Mouse (Mus musculus) lung, embryonic 14.5 days (tissue): ENCODE data around the gene Gorasp2. TPM values are rescaled to one million over a fixed set of nuclear protein-coding genes. Genes with fewer than 3 reads are reported as not detected.

Experiments
- ATAC-seq: fragments of 200-750 bp; cut with Nextera tagmentation; 2 replicates; pipeline ENCODE4 v1.8.0; 2017; ENCODE audit warnings: mild to moderate bottlenecking, moderate TSS enrichment, moderate library complexity; ENCODE audit not compliant: insufficient read depth
- DNase-seq: peaks from one replicate; pipeline ENCODE4 v3.0.0-alpha.2; 2015
- H3K27ac ChIP-seq: fragments of 300-500 bp; sonication (generic); 2 replicates; pipeline ENCODE4 v1.5.1; 2014; ENCODE audit warnings: low read depth, mild to moderate bottlenecking, moderate library complexity
- H3K27me3 ChIP-seq: fragments of 300-500 bp; sonication (generic); 2 replicates; pipeline ENCODE4 v1.6.1; 2014; ENCODE audit warnings: low read length, control low read depth; ENCODE audit not compliant: insufficient read depth
- H3K36me3 ChIP-seq: fragments of 300-500 bp; sonication (generic); 2 replicates; pipeline ENCODE4 v1.6.1; 2014; ENCODE audit warnings: control low read depth; ENCODE audit not compliant: insufficient read depth
- H3K4me1 ChIP-seq: fragments of 300-500 bp; sonication (generic); 2 replicates; pipeline ENCODE4 v1.6.1; 2014; ENCODE audit warnings: antibody characterized with exemption, control low read depth; ENCODE audit not compliant: insufficient read depth
- H3K4me2 ChIP-seq: fragments of 300-500 bp; sonication (generic); 2 replicates; pipeline ENCODE4 v1.6.1; 2014; ENCODE audit warnings: mild to moderate bottlenecking
- H3K4me3 ChIP-seq: fragments of 300-500 bp; sonication (generic); 2 replicates; pipeline ENCODE4 v1.5.1; 2014; ENCODE audit warnings: low read depth, low read length
- H3K9ac ChIP-seq: fragments of 300-500 bp; sonication (generic); 2 replicates; pipeline ENCODE4 v1.6.1; 2014
- H3K9me3 ChIP-seq: fragments of 300-500 bp; sonication (generic); 2 replicates; pipeline ENCODE4 v1.6.1; 2016; ENCODE audit warnings: low read depth, low read length, control low read depth
- CTCF ChIP-seq: IDR thresholded peaks from 2 replicates; pipeline ENCODE4 v1.5.1; 2016; ENCODE audit warnings: antibody characterized with exemption, low read depth
- WGBS: fragments of 180-500 bp; shearing (Covaris S2); extraction: QIAGEN DNeasy Blood & Tissue Kit; methylation state at CpG from one replicate; pipeline ENCODE4 v1.1.7; 2014; 5-methylcytosine and 5-hydroxymethylcytosine counted together
- polyA plus RNA-seq: library from polyadenylated mRNA; unstranded; fragments of >200 nt; fragmentation: Nextera tagmentation; extraction: Ambion mirVana; gene quantifications from 2 replicates; pipeline ENCODE4 v1.2.1, GENCODE M21; 2014

Gorasp2 gene
- polyA plus RNA-seq, 1 experiment from 2014 or later, result 208 TPM

- H3K4me2 ChIP-seq, result no peak overlapping the region
- DNase-seq, result no peak
- H3K36me3 ChIP-seq, result peaks cover 33% of the 10 kb centered on the region
- no peaks in the 10 kb centered on the region for H3K4me1 ChIP-seq
- H3K27me3 ChIP-seq, result no peaks in the 10 kb centered on the region
- H3K27ac ChIP-seq, result no peak overlapping the region
- TF ChIP-seq CTCF, result no peak
- no peak overlapping the region for H3K4me3 ChIP-seq
- 67% methylated on average over 13 of the region's 13 CpGs for WGBS
- H3K9me3 ChIP-seq, result no peaks in the 10 kb centered on the region
- no peak for ATAC-seq
- H3K9ac ChIP-seq, result no peak overlapping the region
Observed at GRCm38 (mm10) chr2:70708986-70709730, 47.8 kb downstream of the Gorasp2 start.

GRCm38 (mm10) chr2:70710236-70710635 is 48.9 kb downstream of the Gorasp2 start:
- Histone ChIP-seq H3K4me1 (no peaks in the 10 kb centered on the region), H3K4me2 (no peak overlapping the region), H3K9ac (no peak overlapping the region), H3K27ac (no peak overlapping the region), H3K27me3 (no peaks in the 10 kb centered on the region), H3K9me3 (no peaks in the 10 kb centered on the region), H3K36me3 (peaks cover 40% of the 10 kb centered on the region), H3K4me3 (no peak overlapping the region)
- no peak for DNase-seq
- no peak for TF ChIP-seq CTCF
- ATAC-seq, result no peak
- WGBS, result 88% methylated on average over 7 of the region's 7 CpGs

GRCm38 (mm10) chr2:70710878-70711277 is 49.5 kb downstream of the Gorasp2 start:
- Histone ChIP-seq H3K27ac (no peak overlapping the region), H3K36me3 (peaks cover 47% of the 10 kb centered on the region)
- WGBS, result 91% methylated on average over 4 of the region's 4 CpGs

GRCm38 (mm10) chr2:70723610-70724243 is 62.4 kb downstream of the Gorasp2 start:
- Histone ChIP-seq H3K36me3 (peaks cover 53% of the 10 kb centered on the region), H3K27me3 (no peaks in the 10 kb centered on the region), H3K9ac (no peak overlapping the region), H3K4me3 (no peak overlapping the region), H3K27ac (no peak overlapping the region), H3K4me2 (no peak overlapping the region), H3K4me1 (no peaks in the 10 kb centered on the region), H3K9me3 (no peaks in the 10 kb centered on the region)
- ATAC-seq (no peak), DNase-seq (no peak)
- no peak for TF ChIP-seq CTCF
- WGBS, result 89% methylated on average over 9 of the region's 9 CpGs

More at GRCm38 (mm10) chr2:70710878-70711277, 49.5 kb downstream of the Gorasp2 start:
- ATAC-seq (no peak), DNase-seq (no peak)
- Histone ChIP-seq H3K4me2 (no peak overlapping the region), H3K9me3 (no peaks in the 10 kb centered on the region), H3K9ac (no peak overlapping the region), H3K27me3 (no peaks in the 10 kb centered on the region), H3K4me3 (no peak overlapping the region), H3K4me1 (no peaks in the 10 kb centered on the region)
- no peak for TF ChIP-seq CTCF

- WGBS, result 73% methylated on average over 2 of the region's 2 CpGs
- H3K36me3 ChIP-seq, result peaks cover 32% of the 10 kb centered on the region
- no peak overlapping the region for H3K4me3 ChIP-seq
- DNase-seq (no peak), ATAC-seq (no peak)
- H3K9ac ChIP-seq, result no peak overlapping the region
- H3K27me3 ChIP-seq, result no peaks in the 10 kb centered on the region
- H3K4me2 ChIP-seq, result no peak overlapping the region
- no peaks in the 10 kb centered on the region for H3K9me3 ChIP-seq
- peaks cover 4% of the 10 kb centered on the region; the same call in 1 of the 2 replicates for H3K4me1 ChIP-seq
- no peak overlapping the region for H3K27ac ChIP-seq
- TF ChIP-seq CTCF, result no peak
Observed at GRCm38 (mm10) chr2:70727089-70727488, 65.7 kb downstream of the Gorasp2 start.

- ATAC-seq (no peak), DNase-seq (no peak)
- Histone ChIP-seq H3K36me3 (peaks cover 58% of the 10 kb centered on the region), H3K27ac (no peak overlapping the region), H3K4me1 (no peaks in the 10 kb centered on the region), H3K9ac (no peak overlapping the region), H3K9me3 (no peaks in the 10 kb centered on the region), H3K4me2 (no peak overlapping the region), H3K27me3 (no peaks in the 10 kb centered on the region), H3K4me3 (no peak overlapping the region)
- 77% methylated on average over 4 of the region's 4 CpGs for WGBS
- no peak for TF ChIP-seq CTCF
Observed at GRCm38 (mm10) chr2:70735534-70735933, 74.2 kb downstream of the Gorasp2 start.

- 64% methylated on average over 5 of the region's 5 CpGs for WGBS
- ATAC-seq, result no peak
- no peak for TF ChIP-seq CTCF
- no peak for DNase-seq
- H3K27ac ChIP-seq, result no peak overlapping the region
- H3K4me2 ChIP-seq, result no peak overlapping the region
- no peaks in the 10 kb centered on the region for H3K27me3 ChIP-seq
- H3K9me3 ChIP-seq, result no peaks in the 10 kb centered on the region
- H3K36me3 ChIP-seq, result peaks cover 59% of the 10 kb centered on the region
- no peak overlapping the region for H3K9ac ChIP-seq
- no peaks in the 10 kb centered on the region for H3K4me1 ChIP-seq
- H3K4me3 ChIP-seq, result no peak overlapping the region
Observed at GRCm38 (mm10) chr2:70736008-70736407, 74.6 kb downstream of the Gorasp2 start.
